Comparison of ENCODE assay signal across 24 mouse cellular contexts in the genomic region with DNA sequence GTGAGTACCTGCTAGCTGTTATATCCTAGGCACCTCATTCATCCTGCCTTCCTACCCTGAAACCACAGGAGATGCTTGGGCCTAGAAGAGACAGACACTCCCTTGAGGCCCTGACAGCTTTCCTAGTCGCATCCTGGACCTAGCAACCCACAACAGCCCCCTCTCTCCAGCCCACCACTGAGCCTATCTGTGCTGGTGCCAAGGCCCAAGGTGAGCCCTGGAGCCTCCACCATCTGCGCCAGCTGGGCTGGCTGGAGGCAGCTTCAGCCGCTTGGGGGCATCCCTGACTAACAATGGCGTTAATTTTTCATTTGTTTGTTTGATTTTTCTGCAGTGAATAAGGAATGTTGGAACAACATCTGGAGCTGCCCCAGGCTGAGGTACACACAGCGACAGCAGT.
DNase-seq lines count a peak whose midpoint lies in the region; ATAC-seq and TF ChIP-seq lines count a peak whose summit lies in the region.
"Had no signal": no experiment of that assay in that cellular context is flagged by ENCODE, and none has a peak within 500 bp of the region (broad histone marks: within the 10 kb centered on the region; RNA-seq: fewer than 3 reads in every experiment).

No protein-coding gene starts in this region.

- no peak overlapping the region for H3K27ac ChIP-seq in hindbrain, embryonic 16.5 days (ENCODE audit: low read depth, low read length)
- H3K27ac ChIP-seq in hindbrain, embryonic 14.5 days, result no peak overlapping the region; the same call in 1 of the 2 replicates
- H3K27ac ChIP-seq in liver, adult 2 months (replicated peaks; ENCODE audit: insufficient read depth, low read depth, low read length), result no peak overlapping the region
- 0 out of 2 replicates have a peak overlapping the region, but pooled peaks have one; percentile 18 for H3K27ac ChIP-seq in neural tube, embryonic 15.5 days (replicated peaks)
- H3K27ac ChIP-seq: forebrain, embryonic 10.5 days; heart, embryonic 15.5 days; hindbrain, embryonic 10.5 days; hindbrain, embryonic 15.5 days had no signal

- peak; percentile 22; the same call in 1 of the 2 replicates for ATAC-seq in hindbrain, embryonic 16.5 days
- ATAC-seq in hindbrain, embryonic 14.5 days (ENCODE audit: low FRiP score), result no peak
- ATAC-seq in neural tube, embryonic 15.5 days (ENCODE audit: low FRiP score), result no peak
- ATAC-seq: activated CD4-positive, CD25-positive, alpha-beta regulatory T cell, adult 4 months; forebrain, embryonic 14.5 days; inflammation-experienced regulatory T-cells, adult 6 months had no signal

- no peaks in the 10 kb centered on the region for H3K36me3 ChIP-seq in hindbrain, embryonic 16.5 days (ENCODE audit: control insufficient read depth, insufficient read depth, low read length)
- H3K36me3 ChIP-seq in hindbrain, embryonic 14.5 days (replicated peaks; ENCODE audit: control insufficient read depth, insufficient read depth), result no peaks in the 10 kb centered on the region
- H3K36me3 ChIP-seq in liver, adult 2 months (ENCODE audit: control insufficient read depth, insufficient read depth, low read length), result no peaks in the 10 kb centered on the region
- no peaks in the 10 kb centered on the region for H3K36me3 ChIP-seq in neural tube, embryonic 15.5 days
- H3K36me3 ChIP-seq: forebrain, embryonic 10.5 days; heart, embryonic 12.5 days; heart, embryonic 15.5 days; hindbrain, embryonic 10.5 days; hindbrain, embryonic 15.5 days had no signal

- H3K4me3 ChIP-seq in hindbrain, embryonic 16.5 days (ENCODE audit: low read length), result no peak overlapping the region
- H3K4me3 ChIP-seq in hindbrain, embryonic 14.5 days (replicated peaks; ENCODE audit: low read length), result no peak overlapping the region
- H3K4me3 ChIP-seq in liver, adult 2 months (ENCODE audit: insufficient read depth, low read depth, low read length), result no peak overlapping the region
- H3K4me3 ChIP-seq in neural tube, embryonic 15.5 days (replicated peaks), result no peak overlapping the region
- H3K4me3 ChIP-seq: forebrain, embryonic 10.5 days; heart, embryonic 12.5 days; heart, embryonic 15.5 days; hindbrain, embryonic 10.5 days; hindbrain, embryonic 15.5 days had no signal

- no peak overlapping the region for H3K9ac ChIP-seq in hindbrain, embryonic 16.5 days (ENCODE audit: low read depth, low read length)
- no peak overlapping the region for H3K9ac ChIP-seq in hindbrain, embryonic 14.5 days
- no peak overlapping the region for H3K9ac ChIP-seq in liver, adult 2 months (ENCODE audit: low read depth, low read length)
- H3K9ac ChIP-seq in neural tube, embryonic 15.5 days (replicated peaks), result no peak overlapping the region
- H3K9ac ChIP-seq: heart, embryonic 12.5 days; heart, embryonic 15.5 days; hindbrain, embryonic 15.5 days had no signal

- H3K4me2 ChIP-seq in hindbrain, embryonic 16.5 days (ENCODE audit: low read length), result no peak overlapping the region
- no peak overlapping the region for H3K4me2 ChIP-seq in hindbrain, embryonic 14.5 days (replicated peaks)
- no peak overlapping the region for H3K4me2 ChIP-seq in neural tube, embryonic 15.5 days
- H3K4me2 ChIP-seq: heart, embryonic 12.5 days; heart, embryonic 15.5 days; hindbrain, embryonic 15.5 days had no signal

- no peak for TF ChIP-seq POLR2A in liver, adult 2 months (IDR thresholded peaks at IDR 0.05; ENCODE audit: extremely low read depth, insufficient read depth, low read length)

- H3K27me3 ChIP-seq in hindbrain, embryonic 16.5 days (replicated peaks; ENCODE audit: control insufficient read depth, insufficient read depth, low read length), result no peaks in the 10 kb centered on the region
- H3K27me3 ChIP-seq in hindbrain, embryonic 14.5 days (ENCODE audit: control insufficient read depth, insufficient read depth, low read length), result no peaks in the 10 kb centered on the region
- no peaks in the 10 kb centered on the region for H3K27me3 ChIP-seq in liver, adult 2 months (ENCODE audit: control insufficient read depth, insufficient read depth, low read length)
- peaks cover 3% of the 10 kb centered on the region; the same call in 1 of the 2 replicates for H3K27me3 ChIP-seq in neural tube, embryonic 15.5 days (replicated peaks)
- H3K27me3 ChIP-seq: hindbrain, embryonic 15.5 days had no signal

- peak; percentile 55 to 77 for DNase-seq in cerebellum, postnatal 10 days
- DNase-seq in cerebellum, adult 11-12 months, result no peak
- no peak for DNase-seq in hindbrain, embryonic 14.5 days (ENCODE audit: low spot score)
- no peak for DNase-seq in liver, adult 2 months (ENCODE audit: extremely low read depth, low read depth, low spot score)
- no peak for DNase-seq in liver
- DNase-seq in neural tube, embryonic 10.5 days (ENCODE audit: extremely low spot score, low spot score), result no peak
- DNase-seq: adrenal gland, adult 8-10 months; adrenal gland, postnatal 25 days; cerebellum, adult 18-20 months; cerebellum, adult 9-10 months; gastrocnemius, postnatal 25 days; heart, adult 18-20 months; heart, postnatal 10 days; heart, postnatal 36 days had no signal

- no peaks in the 10 kb centered on the region for H3K79me2 ChIP-seq in liver, adult 2 months (ENCODE audit: control insufficient read depth, insufficient read depth, low read length)

- TF ChIP-seq CTCF in liver, adult 2 months (IDR thresholded peaks at IDR 0.05; ENCODE audit: low read depth, low read length), result 0 out of 2 replicates have a peak, but pooled peaks have one; percentile 1

- H3K9me3 ChIP-seq in hindbrain, embryonic 16.5 days (ENCODE audit: control insufficient read depth, low read length), result no peaks in the 10 kb centered on the region
- no peaks in the 10 kb centered on the region for H3K9me3 ChIP-seq in hindbrain, embryonic 14.5 days (ENCODE audit: control insufficient read depth, low read length)
- H3K9me3 ChIP-seq in neural tube, embryonic 15.5 days (replicated peaks), result no peaks in the 10 kb centered on the region
- H3K9me3 ChIP-seq: forebrain, embryonic 10.5 days; heart, embryonic 12.5 days; heart, embryonic 15.5 days; hindbrain, embryonic 10.5 days; hindbrain, embryonic 15.5 days had no signal

- H3K4me1 ChIP-seq in hindbrain, embryonic 16.5 days (ENCODE audit: control insufficient read depth, insufficient read depth, low read depth, low read length), result no peaks in the 10 kb centered on the region
- no peaks in the 10 kb centered on the region for H3K4me1 ChIP-seq in hindbrain, embryonic 14.5 days (replicated peaks; ENCODE audit: control insufficient read depth, insufficient read depth, low read length)
- H3K4me1 ChIP-seq in liver, adult 2 months (ENCODE audit: control insufficient read depth, insufficient read depth, low read length), result no peaks in the 10 kb centered on the region
- peaks cover 11% of the 10 kb centered on the region for H3K4me1 ChIP-seq in neural tube, embryonic 15.5 days
- H3K4me1 ChIP-seq: heart, embryonic 12.5 days; heart, embryonic 15.5 days had no signal

- WGBS in hindbrain, embryonic 16.5 days, result 61% methylated on average over 5 of the region's 5 CpGs
- 55% methylated on average over 5 of the region's 5 CpGs for WGBS in hindbrain, embryonic 14.5 days
- 77% methylated on average over 5 of the region's 5 CpGs for WGBS in liver, adult 2 months
- WGBS in neural tube, embryonic 15.5 days, result 54% methylated on average over 5 of the region's 5 CpGs

Comparison
In these comparisons a context has a peak if more than half of its experiments do, and no peak if none do; other contexts are left out.
1. DNase-seq: peak in cerebellum, postnatal 10 days (2 of 2); none in cerebellum, adult 11-12 months (single experiment), hindbrain, embryonic 14.5 days (single experiment), liver, adult 2 months (single experiment), liver (single experiment) and neural tube, embryonic 10.5 days (single experiment).